Mouse (Mus musculus) E14TG2a.4 (cell line): Measurements from ENCODE around the gene Ptprn.
A peak's percentile ranks its signal among the peaks of the same experiment; 100 is the strongest.

ENCODE experiments used
- H3K27me3 ChIP-seq: 2 replicates; pipeline ENCODE4 v1.6.1; 2014; ENCODE audit warnings: low read length, control low read depth; ENCODE audit not compliant: insufficient read depth
- H3K36me3 ChIP-seq: 2 replicates; pipeline ENCODE4 v1.6.1; 2014; ENCODE audit warnings: low read length, control low read depth; ENCODE audit not compliant: insufficient read depth
- H3K4me1 ChIP-seq: replicated peaks from 2 replicates; pipeline ENCODE4 v1.6.1; 2014; ENCODE audit warnings: low read depth, low read length, control low read depth
- H3K4me3 ChIP-seq: replicated peaks from 2 replicates; pipeline ENCODE4 v1.5.1; 2014; ENCODE audit warnings: mild to moderate bottlenecking, low read length
- H3K9me3 ChIP-seq: 2 replicates; pipeline ENCODE4 v1.6.1; 2014; ENCODE audit warnings: low read length, control low read depth
- CTCF ChIP-seq: conservative IDR thresholded peaks from 2 replicates; pipeline ENCODE4 v1.5.1; 2014; ENCODE audit warnings: low read length
- NANOG ChIP-seq: IDR thresholded peaks from 2 replicates; pipeline ENCODE4 v1.6.1; 2014; ENCODE audit warnings: borderline replicate concordance, low read length, mixed read lengths
- POU5F1 ChIP-seq: IDR thresholded peaks from 2 replicates; pipeline ENCODE4 v1.6.1; 2014; ENCODE audit warnings: low read length, borderline replicate concordance

Ptprn gene

DNA sequence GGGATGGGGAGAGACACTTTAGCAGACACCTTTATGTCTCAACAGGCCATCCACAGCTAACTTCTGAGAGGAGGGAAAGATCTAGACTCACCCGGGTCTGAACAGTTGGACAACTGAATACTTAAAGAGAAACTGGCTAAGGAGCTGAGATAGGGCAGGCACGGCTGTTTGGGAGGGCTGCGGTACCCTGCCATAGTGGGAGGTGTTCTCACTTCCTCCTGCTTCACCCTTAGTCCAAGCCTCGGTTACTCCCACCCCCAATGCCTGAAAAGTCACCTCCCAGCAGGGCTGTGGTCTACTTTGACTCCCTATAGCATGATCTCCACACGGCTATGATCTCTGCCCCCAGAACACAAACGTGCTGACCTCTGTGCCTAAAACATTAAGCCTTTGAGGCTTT lies 40.8 kb downstream of the Ptprn start:
- Histone ChIP-seq H3K36me3 (no peaks in the 10 kb centered on the region), H3K27me3 (peaks cover 16% of the 10 kb centered on the region), H3K4me1 (peaks cover 97% of the 10 kb centered on the region), H3K4me3 (peak overlapping the region; percentile 60), H3K9me3 (no peaks in the 10 kb centered on the region)
- TF ChIP-seq CTCF (no peak), NANOG (no peak)

DNA sequence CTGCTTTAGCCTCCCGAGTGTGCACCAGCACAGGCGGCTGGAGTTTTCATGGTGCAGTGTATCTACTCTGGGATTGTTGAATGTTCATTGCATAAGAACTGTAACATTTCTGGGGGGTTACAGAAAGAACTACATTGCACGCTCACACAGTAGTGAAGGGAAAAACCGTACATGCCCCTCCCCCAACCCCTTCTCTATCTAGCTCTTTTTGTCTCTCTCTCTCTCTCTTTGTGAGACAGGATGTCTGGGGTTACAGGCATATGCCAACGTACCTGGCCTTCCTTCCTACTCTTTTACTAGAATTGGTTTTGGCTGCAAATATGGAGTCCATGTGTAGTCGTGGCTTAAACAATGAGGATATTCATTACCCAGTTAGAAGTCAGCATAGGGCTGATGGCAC lies 41.4 kb downstream of the Ptprn start:
- TF ChIP-seq NANOG (no peak), POU5F1 (no peak), CTCF (no peak)

DNA sequence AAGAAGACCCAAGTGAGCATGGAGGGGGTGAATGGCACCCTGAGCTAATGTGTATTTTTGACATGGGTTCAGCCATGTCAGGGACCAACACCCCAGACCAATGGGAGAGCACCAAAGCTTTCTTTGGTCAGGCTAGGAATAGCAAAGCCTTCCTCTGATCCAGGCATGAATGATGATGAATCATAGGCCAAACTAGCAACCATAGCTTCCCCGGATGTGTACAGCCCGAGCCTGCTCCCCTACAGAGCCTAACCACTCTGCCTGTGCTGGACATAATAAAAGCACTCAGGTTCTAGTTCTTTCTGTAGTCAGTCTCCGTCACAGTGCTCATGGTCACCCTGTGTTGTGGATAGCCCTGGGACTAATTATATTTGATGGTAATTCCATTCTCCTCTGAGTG lies 42.8 kb downstream of the Ptprn start:
- no peaks in the 10 kb centered on the region for H3K9me3 ChIP-seq
- peaks cover 15% of the 10 kb centered on the region for H3K36me3 ChIP-seq
- H3K27me3 ChIP-seq: peaks cover 16% of the 10 kb centered on the region
- TF ChIP-seq NANOG: no peak
- no peak for TF ChIP-seq POU5F1
- no peak for TF ChIP-seq CTCF
- H3K4me3 ChIP-seq: peak overlapping the region; percentile 60; the same call in 1 of the 2 replicates
- H3K4me1 ChIP-seq: peaks cover 95% of the 10 kb centered on the region

More for the DNA sequence above, 41.4 kb downstream of the Ptprn start:
- H3K4me3 ChIP-seq: peak overlapping the region; percentile 60
- H3K27me3 ChIP-seq: peaks cover 16% of the 10 kb centered on the region
- no peaks in the 10 kb centered on the region for H3K9me3 ChIP-seq
- H3K36me3 ChIP-seq: peaks cover under 1% of the 10 kb centered on the region; the same call in 1 of the 2 replicates
- H3K4me1 ChIP-seq: peaks cover 95% of the 10 kb centered on the region

DNA sequence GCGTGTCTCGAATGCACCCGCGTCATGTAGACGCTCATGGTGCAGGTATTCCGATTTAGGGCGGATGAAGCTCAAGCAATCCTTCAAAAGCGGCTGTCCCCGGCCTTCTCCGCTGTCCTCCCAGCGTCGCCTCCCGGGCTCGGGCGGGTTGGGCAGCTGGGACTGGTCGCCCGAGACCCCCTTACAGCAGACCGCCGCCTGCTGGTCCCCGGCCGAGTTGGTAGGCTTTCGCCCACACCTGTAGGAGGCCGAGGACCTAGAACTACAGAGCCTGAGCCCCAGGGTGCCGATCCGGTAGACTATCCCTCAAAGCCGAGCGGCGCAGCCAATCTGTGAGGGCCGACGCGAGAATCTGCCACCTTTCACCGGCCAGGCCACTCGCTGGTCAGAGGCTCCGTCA lies 44.8 kb downstream of the Ptprn start, which contains the start of gene Tuba4a:
Tuba4a (minus strand) TSS at position 335 of the 400 bp plus-strand sequence.
- peaks cover 16% of the 10 kb centered on the region for H3K27me3 ChIP-seq

DNA sequence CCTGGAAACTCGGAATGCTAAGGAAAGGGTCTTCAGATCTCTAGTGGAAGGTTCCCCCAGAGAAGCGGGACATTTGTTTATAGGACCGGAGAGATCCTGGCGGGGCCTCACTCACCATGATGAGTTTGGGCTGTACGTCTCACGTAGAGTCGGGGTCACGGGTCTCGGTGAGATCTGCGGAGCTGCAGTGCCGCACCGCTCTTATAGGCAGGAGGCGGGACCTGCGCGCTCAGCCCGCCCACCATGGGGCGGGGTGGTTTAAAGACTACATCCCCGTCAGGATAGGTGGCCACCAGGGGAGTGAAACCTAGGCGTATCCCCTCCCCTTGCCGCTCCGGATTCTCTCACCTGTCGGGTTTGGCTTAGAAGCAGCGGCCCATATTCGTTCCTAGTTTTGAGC lies 45.2 kb downstream of the Ptprn start:
- H3K9me3 ChIP-seq: no peaks in the 10 kb centered on the region
- TF ChIP-seq POU5F1: no peak
- TF ChIP-seq CTCF: no peak
- TF ChIP-seq NANOG: no peak
- peaks cover 95% of the 10 kb centered on the region for H3K4me1 ChIP-seq
- peaks cover 16% of the 10 kb centered on the region for H3K27me3 ChIP-seq
- peaks cover 39% of the 10 kb centered on the region for H3K36me3 ChIP-seq
- peak overlapping the region; percentile 91 for H3K4me3 ChIP-seq

More for the DNA sequence above, 44.8 kb downstream of the Ptprn start, which contains the start of gene Tuba4a:
- TF ChIP-seq POU5F1 (no peak), CTCF (no peak), NANOG (no peak)
- H3K36me3 ChIP-seq: peaks cover 35% of the 10 kb centered on the region
- H3K9me3 ChIP-seq: no peaks in the 10 kb centered on the region
- peaks cover 95% of the 10 kb centered on the region for H3K4me1 ChIP-seq
- peak within 1 kb of the TSS; percentile 91 for H3K4me3 ChIP-seq

DNA sequence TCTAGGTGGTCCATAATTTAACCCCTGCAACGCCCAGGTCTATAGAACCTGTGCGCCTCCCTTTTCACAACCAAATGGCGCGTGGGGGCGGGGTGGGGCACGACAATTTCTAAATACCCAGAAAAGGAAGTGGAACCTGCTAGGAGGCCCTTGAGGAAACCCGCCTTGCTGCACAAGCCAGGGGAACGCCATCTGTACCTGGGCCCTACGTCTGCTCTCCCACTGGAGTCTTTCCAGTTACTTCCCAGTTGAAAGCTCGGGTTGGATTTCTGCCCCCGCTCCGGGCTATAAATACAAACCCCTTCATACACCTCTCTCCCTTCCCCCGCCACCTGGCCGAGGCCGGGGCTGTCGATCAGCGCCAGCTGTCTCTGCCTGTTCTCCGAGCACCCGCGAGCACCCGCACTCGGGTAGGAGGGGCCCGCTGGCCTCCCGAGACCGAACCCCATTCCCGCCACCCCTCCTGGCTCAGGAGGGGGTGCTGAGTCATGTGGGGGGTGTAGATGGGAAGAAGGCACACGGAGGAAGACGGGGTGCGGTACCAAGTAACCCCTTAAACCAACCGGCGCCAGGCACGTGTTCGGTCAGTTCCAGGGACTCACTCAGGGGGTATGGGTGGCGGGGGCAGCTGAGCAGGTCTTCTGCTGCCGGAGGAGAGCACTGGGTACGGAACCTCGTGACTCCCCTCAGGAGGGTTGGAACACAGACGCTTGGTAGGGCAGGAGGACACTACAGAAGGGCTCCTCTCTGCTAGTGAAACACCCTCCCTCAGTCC lies 45.9 kb downstream of the Ptprn start:
- H3K9me3 ChIP-seq: no peaks in the 10 kb centered on the region
- TF ChIP-seq NANOG (no peak), CTCF (no peak), POU5F1 (no peak)
- peaks cover 16% of the 10 kb centered on the region for H3K27me3 ChIP-seq
- H3K36me3 ChIP-seq: peaks cover 46% of the 10 kb centered on the region
- H3K4me3 ChIP-seq: peak overlapping the region; percentile 91
- H3K4me1 ChIP-seq: peaks cover 95% of the 10 kb centered on the region

DNA sequence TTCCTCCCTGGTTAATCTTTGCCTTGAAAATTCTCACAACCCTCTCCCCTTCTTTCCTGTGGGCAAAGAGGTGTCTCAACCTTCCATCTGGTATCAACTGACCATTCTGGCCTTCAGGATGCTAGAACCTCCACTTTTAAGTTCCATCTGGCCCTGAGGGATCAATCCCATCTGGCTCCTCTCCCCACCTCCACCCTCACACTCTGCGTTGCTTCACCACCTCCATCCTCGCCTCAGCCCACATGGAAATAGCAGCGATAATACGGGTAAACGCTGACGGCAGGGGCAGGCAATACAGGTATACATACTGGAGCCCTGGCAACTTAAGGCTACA lies 46.4 kb downstream of the Ptprn start:
- H3K9me3 ChIP-seq: no peaks in the 10 kb centered on the region
- TF ChIP-seq CTCF (no peak), POU5F1 (no peak), NANOG (no peak)
- peak overlapping the region; percentile 91 for H3K4me3 ChIP-seq
- peaks cover 16% of the 10 kb centered on the region for H3K27me3 ChIP-seq
- peaks cover 52% of the 10 kb centered on the region for H3K36me3 ChIP-seq
- peaks cover 95% of the 10 kb centered on the region for H3K4me1 ChIP-seq

DNA sequence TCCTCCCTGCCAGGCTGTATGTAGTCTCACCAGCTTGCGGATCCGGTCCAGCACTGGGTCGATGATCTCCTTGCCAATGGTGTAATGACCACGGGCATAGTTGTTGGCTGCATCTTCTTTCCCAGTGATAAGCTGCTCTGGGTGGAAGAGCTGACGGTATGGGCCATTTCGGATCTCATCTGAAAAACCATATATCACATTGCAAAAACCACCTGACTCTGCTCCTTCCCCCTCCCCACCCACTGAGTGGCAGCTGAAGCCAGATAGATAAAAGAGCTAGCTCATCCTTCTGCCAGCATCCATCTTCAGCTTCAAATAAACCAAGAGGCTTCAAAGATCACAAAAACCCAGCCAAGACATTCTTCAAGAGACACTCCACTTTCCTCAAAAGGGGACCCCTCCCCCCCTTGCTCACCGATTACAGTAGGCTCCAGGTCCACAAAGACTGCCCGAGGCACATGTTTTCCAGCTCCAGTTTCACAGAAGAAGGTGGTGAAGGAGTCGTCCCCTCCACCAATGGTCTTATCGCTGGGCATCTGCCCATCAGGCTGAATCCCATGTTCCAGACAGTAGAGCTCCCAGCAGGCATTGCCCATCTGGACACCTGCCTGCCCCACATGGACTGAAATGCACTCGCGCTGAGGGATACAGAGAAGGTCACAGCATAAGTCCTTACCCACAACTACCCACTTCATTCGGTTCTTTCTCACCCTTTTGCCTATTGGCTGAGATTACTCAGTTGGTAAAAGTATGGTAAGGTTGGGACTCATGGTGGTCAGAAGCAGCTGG lies 47.3 kb downstream of the Ptprn start:
- TF ChIP-seq POU5F1: no peak
- peaks cover 95% of the 10 kb centered on the region for H3K4me1 ChIP-seq
- peaks cover 60% of the 10 kb centered on the region for H3K36me3 ChIP-seq
- no peaks in the 10 kb centered on the region for H3K9me3 ChIP-seq
- peaks cover 16% of the 10 kb centered on the region for H3K27me3 ChIP-seq
- H3K4me3 ChIP-seq: peak overlapping the region; percentile 91
